Comparison of ENCODE assay signal across 8 mouse cellular contexts in genomic region chr1:84695517-84696411, GRCm38 (mm10). TPM values are rescaled to one million over a fixed set of nuclear protein-coding genes. Genes with fewer than 3 reads are reported as not detected.
A peak's percentile ranks its signal among the peaks of the same experiment; 100 is the strongest.
DNase-seq lines count a peak whose midpoint lies in the region; ATAC-seq lines count a peak whose summit lies in the region.

Gene Dner (minus strand): TSS chr1:84696221.

- H3K9ac ChIP-seq in hindbrain, embryonic 13.5 days, result peak within 1 kb of the TSS; percentile 94

- peak within 1 kb of the TSS; percentile 71 for H3K4me3 ChIP-seq in hindbrain, embryonic 13.5 days

- peak; percentile 82 for ATAC-seq in hindbrain, embryonic 13.5 days (ENCODE audit: low FRiP score)

- peak within 1 kb of the TSS; percentile 96 for H3K27ac ChIP-seq in hindbrain, embryonic 13.5 days

- DNase-seq in R1 (ENCODE audit: low read depth, low spot score), result peak; percentile 94
- DNase-seq in cerebellum, postnatal 25 days, result peak; percentile 68 to 79
- peak; percentile 75 to 78 for DNase-seq in frontal cortex, postnatal 36 days (ENCODE audit: low spot score in 2 of 2)
- peak; percentile 77 to 78 for DNase-seq in layer of hippocampus, postnatal 36 days
- peak; percentile 86 for DNase-seq in lung, postnatal 10 days
- DNase-seq in retina, embryonic 14.5 days (ENCODE audit: low spot score), result peak; percentile 90
- DNase-seq in urinary bladder, adult 18-20 months (ENCODE audit: low spot score in 2 of 2), result peak; percentile 56 to 61

- no peaks in the 10 kb centered on the region for H3K27me3 ChIP-seq in hindbrain, embryonic 13.5 days

- no peaks in the 10 kb centered on the region for H3K9me3 ChIP-seq in hindbrain, embryonic 13.5 days

- H3K36me3 ChIP-seq in hindbrain, embryonic 13.5 days, result no peaks in the 10 kb centered on the region

- peaks cover 32% of the 10 kb centered on the region for H3K4me1 ChIP-seq in hindbrain, embryonic 13.5 days (replicated peaks)

- WGBS in hindbrain, embryonic 13.5 days, result under 1% methylated on average over 75 of the region's 75 CpGs

- H3K4me2 ChIP-seq in hindbrain, embryonic 13.5 days, result peak within 1 kb of the TSS; percentile 73

RNA-seq across cellular contexts. Expression of gene Dner, which starts in this region (rescaled TPM):
- 262 and 287 TPM in 2 replicates for polyA plus RNA-seq in hindbrain, embryonic 13.5 days (2015; fragmentation: Nextera tagmentation; extraction: Ambion mirVana)
- total RNA-seq in layer of hippocampus, postnatal 36 days (2021), result 100 to 1,000 TPM; 113 to 118 TPM

Comparison
In these comparisons a context has a peak if more than half of its experiments do, and no peak if none do; other contexts are left out.
1. Peak in every context shown above with its lines: DNase-seq, ATAC-seq, H3K4me3 ChIP-seq and H3K27ac ChIP-seq.